Mouse (Mus musculus) heart, embryonic 12.5 days (tissue): ENCODE data around the gene Zpr1. TPM values are rescaled to one million over a fixed set of nuclear protein-coding genes. Genes with fewer than 3 reads are reported as not detected.
A peak's percentile ranks its signal among the peaks of the same experiment; 100 is the strongest.
"Not testable (repeated sequence)": the region's sequence is repeated elsewhere in the genome, so short reads cannot be mapped to it uniquely, and the experiment has no call there.

ENCODE experiments used
- ATAC-seq: fragments of 200-750 bp; cut with Nextera tagmentation; 2 replicates; pipeline ENCODE4 v1.8.0; 2017; ENCODE audit warnings: moderate TSS enrichment, moderate library complexity; ENCODE audit not compliant: insufficient number of reproducible peaks, low FRiP score
- H3K27ac ChIP-seq: fragments of 300-500 bp; sonication (generic); 2 replicates; pipeline ENCODE4 v1.5.1; 2016; ENCODE audit warnings: mild to moderate bottlenecking, moderate library complexity; ENCODE audit not compliant: poor library complexity, severe bottlenecking
- H3K27me3 ChIP-seq: fragments of 300-500 bp; sonication (generic); replicated peaks from 2 replicates; pipeline ENCODE4 v1.6.1; 2016; ENCODE audit warnings: mild to moderate bottlenecking, moderate library complexity
- H3K36me3 ChIP-seq: fragments of 300-500 bp; sonication (generic); 2 replicates; pipeline ENCODE4 v1.6.1; 2016; ENCODE audit warnings: mild to moderate bottlenecking, moderate library complexity
- H3K4me1 ChIP-seq: fragments of 300-500 bp; sonication (generic); replicated peaks from 2 replicates; pipeline ENCODE4 v1.6.1; 2016; ENCODE audit warnings: mild to moderate bottlenecking
- H3K4me2 ChIP-seq: fragments of 300-500 bp; sonication (generic); 2 replicates; pipeline ENCODE4 v1.6.1; 2016; ENCODE audit warnings: mild to moderate bottlenecking, moderate library complexity
- H3K4me3 ChIP-seq: fragments of 300-500 bp; sonication (generic); 2 replicates; pipeline ENCODE4 v1.5.1; 2016; ENCODE audit warnings: mild to moderate bottlenecking
- H3K9ac ChIP-seq: fragments of 300-500 bp; sonication (generic); 2 replicates; pipeline ENCODE4 v1.6.1; 2016; ENCODE audit warnings: mild to moderate bottlenecking, moderate library complexity
- H3K9me3 ChIP-seq: fragments of 300-500 bp; sonication (generic); replicated peaks from 2 replicates; pipeline ENCODE4 v1.6.1; 2016; ENCODE audit warnings: mild to moderate bottlenecking, moderate library complexity
- WGBS: fragments of 180-500 bp; shearing (Covaris S2); methylation state at CpG from one replicate; pipeline ENCODE4 v1.1.7; 2016; 5-methylcytosine and 5-hydroxymethylcytosine counted together
- polyA plus RNA-seq: library from polyadenylated mRNA; unstranded; fragments of >200 nt; fragmentation: Nextera tagmentation; extraction: Ambion mirVana; gene quantifications from 2 replicates; pipeline ENCODE4 v1.2.1, GENCODE M21; 2016

Zpr1 gene
- polyA plus RNA-seq, 1 experiment from 2014 or later, result 34.1 TPM

- WGBS, result 39% methylated on average over 2 of the region's 2 CpGs
- no peak overlapping the region for H3K4me3 ChIP-seq
- H3K36me3 ChIP-seq, result no peaks in the 10 kb centered on the region
- no peak overlapping the region for H3K27ac ChIP-seq
- peaks cover 26% of the 10 kb centered on the region for H3K27me3 ChIP-seq
- no peak overlapping the region for H3K4me2 ChIP-seq
- peaks cover 9% of the 10 kb centered on the region for H3K9me3 ChIP-seq
- no peak for ATAC-seq
- no peaks in the 10 kb centered on the region for H3K4me1 ChIP-seq
- H3K9ac ChIP-seq, result no peak overlapping the region
These were observed 42.1 kb downstream of the Zpr1 start for GRCm38 (mm10) chr9:46314921-46315320.

GRCm38 (mm10) chr9:46315807-46316365 is 43.0 kb downstream of the Zpr1 start:
- Histone ChIP-seq H3K27me3 (peaks cover 26% of the 10 kb centered on the region), H3K36me3 (no peaks in the 10 kb centered on the region), H3K4me2 (no peak overlapping the region), H3K4me3 (no peak overlapping the region), H3K9me3 (peaks cover 11% of the 10 kb centered on the region), H3K4me1 (no peaks in the 10 kb centered on the region), H3K27ac (no peak overlapping the region), H3K9ac (no peak overlapping the region)
- 55% methylated on average over 11 of the region's 11 CpGs for WGBS
- ATAC-seq, result no peak

GRCm38 (mm10) chr9:46316388-46316787 is 43.5 kb downstream of the Zpr1 start:
- Histone ChIP-seq H3K27ac (no peak overlapping the region), H3K36me3 (no peaks in the 10 kb centered on the region), H3K4me2 (no peak overlapping the region), H3K4me1 (no peaks in the 10 kb centered on the region), H3K9me3 (peaks cover 11% of the 10 kb centered on the region), H3K27me3 (peaks cover 29% of the 10 kb centered on the region), H3K9ac (no peak overlapping the region), H3K4me3 (no peak overlapping the region)
- 37% methylated on average over 5 of the region's 5 CpGs for WGBS
- no peak for ATAC-seq

GRCm38 (mm10) chr9:46316909-46317308 is 44.0 kb downstream of the Zpr1 start:
- Histone ChIP-seq H3K27me3 (peaks cover 34% of the 10 kb centered on the region), H3K9ac (no peak overlapping the region), H3K4me1 (no peaks in the 10 kb centered on the region), H3K4me3 (no peak overlapping the region), H3K4me2 (no peak overlapping the region), H3K9me3 (peaks cover 11% of the 10 kb centered on the region), H3K27ac (no peak overlapping the region), H3K36me3 (no peaks in the 10 kb centered on the region)
- WGBS, result 53% methylated on average over 8 of the region's 8 CpGs
- no peak for ATAC-seq

GRCm38 (mm10) chr9:46317957-46318356 is 45.1 kb downstream of the Zpr1 start:
- WGBS, result 80% methylated on average over 3 of the region's 3 CpGs
- no peaks in the 10 kb centered on the region for H3K4me1 ChIP-seq
- H3K9ac ChIP-seq, result no peak overlapping the region
- no peaks in the 10 kb centered on the region for H3K36me3 ChIP-seq
- no peak overlapping the region for H3K27ac ChIP-seq
- no peak overlapping the region for H3K4me2 ChIP-seq
- H3K4me3 ChIP-seq, result no peak overlapping the region
- H3K27me3 ChIP-seq, result peaks cover 36% of the 10 kb centered on the region
- ATAC-seq, result no peak
- peaks cover 11% of the 10 kb centered on the region for H3K9me3 ChIP-seq

- H3K4me1 ChIP-seq, H3K36me3 ChIP-seq, ATAC-seq, H3K27ac ChIP-seq, H3K4me2 ChIP-seq, H3K4me3 ChIP-seq, H3K9ac ChIP-seq: not testable (repeated sequence)
- WGBS, result 79% methylated on average over 6 of the region's 6 CpGs
- H3K27me3 ChIP-seq, result peaks cover 28% of the 10 kb centered on the region
- peaks cover 11% of the 10 kb centered on the region for H3K9me3 ChIP-seq
These were observed 47.0 kb downstream of the Zpr1 start, which contains the start of gene 4931429L15Rik for GRCm38 (mm10) chr9:46319886-46320285. 4931429L15Rik (minus strand) TSS chr9:46319986.

GRCm38 (mm10) chr9:46320461-46320860 is 47.6 kb downstream of the Zpr1 start:
- H3K4me3 ChIP-seq, result no peak overlapping the region
- no peaks in the 10 kb centered on the region for H3K4me1 ChIP-seq
- H3K36me3 ChIP-seq, result no peaks in the 10 kb centered on the region
- peaks cover 23% of the 10 kb centered on the region for H3K27me3 ChIP-seq
- no peak overlapping the region for H3K4me2 ChIP-seq
- no peak overlapping the region for H3K9ac ChIP-seq
- H3K27ac ChIP-seq, result no peak overlapping the region
- ATAC-seq, result no peak
- WGBS, result 76% methylated on average over 2 of the region's 2 CpGs
- H3K9me3 ChIP-seq, result peaks cover 11% of the 10 kb centered on the region

- no peak for ATAC-seq
- Histone ChIP-seq H3K36me3 (no peaks in the 10 kb centered on the region), H3K4me1 (peaks cover 18% of the 10 kb centered on the region), H3K27ac (no peak overlapping the region), H3K4me3 (no peak overlapping the region), H3K9me3 (no peaks in the 10 kb centered on the region), H3K4me2 (no peak overlapping the region), H3K9ac (no peak overlapping the region), H3K27me3 (0 out of 2 replicates have a peak, but pooled peaks cover 16% of the 10 kb centered on the region)
- WGBS, result 88% methylated on average over 11 of the region's 11 CpGs
These were observed 54.0 kb downstream of the Zpr1 start for GRCm38 (mm10) chr9:46326694-46327405.

- H3K4me2 ChIP-seq, result peak overlapping the region; percentile 84
- H3K27ac ChIP-seq, result 0 out of 2 replicates have a peak overlapping the region, but pooled peaks have one; percentile 53
- H3K4me3 ChIP-seq, result peak overlapping the region; percentile 46
- no peaks in the 10 kb centered on the region for H3K9me3 ChIP-seq
- peaks cover 18% of the 10 kb centered on the region for H3K4me1 ChIP-seq
- peak overlapping the region; percentile 77; the same call in 1 of the 2 replicates for H3K9ac ChIP-seq
- H3K27me3 ChIP-seq, result peaks cover 17% of the 10 kb centered on the region
- 61% methylated on average over 25 of the region's 25 CpGs for WGBS
- ATAC-seq, result no peak
- no peaks in the 10 kb centered on the region for H3K36me3 ChIP-seq
These were observed 55.1 kb downstream of the Zpr1 start for GRCm38 (mm10) chr9:46327706-46328571.

- H3K4me3 ChIP-seq, result peak overlapping the region; percentile 46
- 5% methylated on average over 30 of the region's 30 CpGs for WGBS
- no peaks in the 10 kb centered on the region for H3K36me3 ChIP-seq
- peak overlapping the region; percentile 84 for H3K4me2 ChIP-seq
- H3K4me1 ChIP-seq, result peaks cover 18% of the 10 kb centered on the region
- peak; percentile 34; the same call in 1 of the 2 replicates for ATAC-seq
- H3K27ac ChIP-seq, result peak overlapping the region; percentile 53
- H3K27me3 ChIP-seq, result peaks cover 23% of the 10 kb centered on the region
- peak overlapping the region; percentile 77 for H3K9ac ChIP-seq
- H3K9me3 ChIP-seq, result no peaks in the 10 kb centered on the region
These were observed 55.8 kb downstream of the Zpr1 start for GRCm38 (mm10) chr9:46328572-46329249.
